Mouse (Mus musculus) gastrocnemius, postnatal 4 days (tissue): ENCODE measurements around the gene Evx2. TPM values are rescaled to one million over a fixed set of nuclear protein-coding genes. Genes with fewer than 3 reads are reported as not detected.

Source experiments
- DNase-seq, 2 experiments: peaks; one replicate each; pipeline ENCODE4 v3.0.0; 2021 to 2022; ENCODE audit warnings: low spot score in 2 of 2, mixed read lengths in 2 of 2
- total RNA-seq, 2 experiments: library from RNA; stranded (reverse); gene quantifications; 2 replicates each; pipeline ENCODE4 v1.2.3; 2021

Gene Evx2
- total RNA-seq, 2 experiments from 2014 or later, result 0.05 TPM; not detected in 1

DNA sequence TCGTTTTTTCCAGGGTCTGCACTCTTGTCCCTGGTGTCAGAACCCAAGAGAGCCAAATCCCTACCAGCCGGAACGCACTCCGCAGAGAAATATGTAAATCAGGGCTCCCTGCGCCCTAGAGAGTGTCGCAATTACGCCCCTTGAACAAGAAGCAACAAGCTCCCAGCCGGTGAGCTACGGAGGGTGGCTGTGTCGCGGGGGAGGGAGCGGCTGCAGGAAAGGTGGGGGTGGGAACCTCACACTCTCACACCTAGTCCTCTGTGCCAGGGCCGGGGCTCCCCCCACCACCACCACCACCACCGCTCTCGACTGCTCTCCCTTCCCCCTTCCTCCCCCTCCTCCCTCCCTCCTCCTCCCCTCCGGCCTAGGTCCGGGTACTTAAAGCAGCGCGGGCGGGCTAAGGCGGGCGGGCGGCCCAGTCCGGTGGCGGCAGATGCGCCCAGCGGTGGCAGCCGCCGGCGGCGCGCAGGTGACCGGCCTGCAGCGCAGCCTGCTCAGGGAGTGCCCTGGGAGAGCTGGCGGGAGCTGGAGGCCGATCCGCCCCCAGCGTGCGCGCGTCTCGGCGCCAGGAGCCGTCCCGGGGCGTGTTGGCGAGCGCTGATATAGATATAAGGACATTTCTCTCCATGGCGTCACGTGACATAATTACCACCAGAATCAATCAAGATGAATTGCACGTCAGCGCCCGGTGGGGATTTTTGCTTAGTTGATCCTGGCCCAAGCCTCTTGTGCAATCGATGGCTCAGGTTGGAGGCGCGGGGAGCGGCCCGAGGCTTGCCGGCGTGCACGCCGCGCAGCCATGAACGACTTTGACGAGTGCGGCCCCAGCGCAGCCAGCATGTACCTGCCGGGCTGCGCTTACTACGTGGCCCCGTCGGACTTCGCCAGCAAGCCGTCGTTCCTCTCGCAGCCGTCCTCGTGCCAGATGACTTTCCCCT, 22.5 kb upstream of the Evx2 start:
- no peak for DNase-seq

DNA sequence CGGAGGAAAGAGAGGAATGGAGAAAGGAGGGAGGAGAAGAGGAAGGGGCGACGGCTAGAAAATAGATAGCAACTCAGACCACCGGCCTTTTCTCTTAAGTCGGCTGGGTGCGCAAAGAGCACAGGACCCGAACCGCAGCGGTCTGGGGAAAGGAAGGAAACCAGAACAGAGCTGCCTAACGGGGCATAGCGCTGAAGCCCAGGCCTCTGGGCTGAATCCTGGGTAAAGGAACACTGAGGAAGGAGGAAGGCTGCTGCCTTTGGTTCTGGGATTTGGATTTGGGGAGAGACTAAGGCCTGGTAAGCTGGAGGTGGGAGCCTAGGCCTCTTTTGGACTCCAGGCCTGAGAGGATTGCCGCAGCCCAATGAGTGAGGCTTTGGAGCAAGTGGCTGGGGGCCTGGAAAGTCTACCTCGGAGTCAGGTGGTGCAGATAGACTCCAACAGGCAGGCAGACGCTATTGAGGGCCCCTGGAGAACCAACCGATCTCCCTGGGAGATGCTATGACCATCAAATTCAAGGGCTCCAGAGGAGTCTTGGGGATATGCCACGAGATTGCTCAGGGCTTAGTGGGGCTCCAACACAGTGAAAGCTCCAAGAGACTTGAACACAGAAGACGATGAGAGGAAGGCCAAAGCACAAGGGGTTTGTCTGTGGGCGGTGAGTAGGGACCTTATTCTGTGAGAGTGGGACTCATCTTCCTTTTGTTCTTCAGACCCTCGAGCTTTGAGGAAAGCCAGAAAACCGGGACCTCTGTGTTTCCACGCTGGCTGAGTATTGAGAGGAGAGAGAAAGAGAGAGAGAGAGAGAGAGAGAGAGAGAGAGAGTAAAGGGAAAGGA, 21.4 kb upstream of the Evx2 start:
- no peak for DNase-seq

DNA sequence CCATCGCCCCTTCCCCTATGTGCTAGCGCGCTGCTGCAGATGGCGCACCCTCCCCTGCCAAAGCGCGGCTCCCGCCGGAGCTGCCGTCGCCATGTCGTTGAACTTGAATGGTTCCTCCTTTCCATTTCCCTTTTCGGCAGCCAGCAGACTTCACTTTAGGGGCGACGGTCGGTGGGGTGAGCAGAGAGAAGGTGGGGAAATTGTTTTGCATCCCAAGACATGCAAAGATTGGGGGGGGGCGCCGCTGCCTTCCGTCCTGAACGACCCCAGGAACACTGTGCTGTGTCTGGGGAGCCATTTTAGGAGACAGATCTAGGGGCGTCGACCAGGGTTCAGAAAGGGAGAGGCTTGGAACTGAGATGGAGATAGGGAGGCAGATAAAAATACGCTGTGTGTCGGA, 20.6 kb upstream of the Evx2 start:
- DNase-seq, result no peak

DNA sequence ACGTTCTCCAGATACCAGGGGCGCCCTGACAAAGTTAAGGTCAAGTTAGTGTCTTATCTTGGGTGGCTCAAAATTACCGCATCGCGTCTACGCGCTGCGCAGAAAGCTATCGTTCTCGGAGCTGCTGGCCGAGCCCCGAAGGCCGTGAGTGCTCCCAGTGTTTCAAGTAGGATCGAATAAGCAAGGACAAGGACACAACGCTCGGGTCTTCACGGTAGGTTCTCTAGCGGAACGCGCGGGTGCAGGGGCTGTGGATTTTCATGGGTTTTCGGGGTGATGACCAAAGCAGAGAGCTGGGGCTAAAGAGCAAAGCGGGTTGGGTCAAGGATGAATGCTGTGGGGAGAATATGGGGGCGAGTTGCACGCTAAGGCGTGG, 20.2 kb upstream of the Evx2 start:
- no peak for DNase-seq

DNA sequence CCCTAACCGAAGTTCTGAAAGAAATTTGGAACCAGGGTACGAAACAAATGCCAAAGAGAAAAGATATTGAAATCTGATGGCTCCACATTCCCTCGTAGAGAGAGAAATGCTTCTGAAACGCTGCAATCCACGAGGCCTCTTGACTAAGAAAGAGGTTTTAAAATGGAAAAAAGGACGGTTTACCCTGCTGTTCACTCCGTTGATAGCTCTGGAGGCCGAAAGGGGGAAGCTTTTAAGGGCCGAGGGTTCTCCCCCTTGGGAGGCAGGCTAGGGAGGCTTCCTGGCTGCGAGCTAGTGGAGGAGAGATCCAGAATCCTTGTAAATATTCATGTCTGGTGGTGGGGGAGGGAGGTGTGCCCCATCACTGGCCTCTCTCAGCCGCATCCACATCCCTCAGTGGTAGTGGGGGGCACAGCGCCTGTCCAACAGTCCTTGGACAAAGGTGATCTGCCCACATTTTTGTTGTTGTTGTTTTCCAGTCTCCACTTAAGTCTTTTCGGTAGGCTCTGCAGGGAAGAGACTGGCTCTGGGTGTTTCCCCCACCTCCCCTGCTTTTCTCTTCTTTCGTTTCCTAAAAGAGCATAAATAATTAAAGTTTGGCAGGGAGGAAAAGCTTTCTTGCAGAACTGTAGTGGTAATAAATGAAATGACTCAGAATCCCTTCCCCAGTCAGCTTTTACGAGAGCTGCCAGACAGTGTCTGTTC, 19.7 kb upstream of the Evx2 start, which contains the start of gene Hoxd11:
Gene Hoxd11 (plus strand): TSS at position 667 of the 705 bp plus-strand sequence.
- DNase-seq, result no peak

DNA sequence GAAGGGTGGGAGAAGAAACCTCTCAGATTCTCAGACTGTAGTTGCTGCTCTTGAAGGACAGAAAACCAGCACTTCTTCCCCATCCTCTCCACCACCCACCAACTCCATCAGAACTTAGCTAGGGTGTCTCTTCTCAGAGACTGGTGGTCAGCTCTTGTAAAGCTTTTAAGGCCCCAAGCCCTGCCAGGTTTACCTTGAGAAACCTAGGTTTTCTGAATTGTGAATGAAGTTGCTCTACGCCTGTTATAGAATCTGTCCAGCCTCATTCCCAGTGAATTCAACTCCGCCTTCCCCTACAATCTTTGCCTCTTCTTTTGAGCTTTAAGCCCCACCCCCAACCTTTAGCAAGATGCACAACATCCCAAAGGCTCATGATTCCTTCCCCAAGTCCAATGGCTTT, 17.7 kb upstream of the Evx2 start:
- DNase-seq, result no peak

DNA sequence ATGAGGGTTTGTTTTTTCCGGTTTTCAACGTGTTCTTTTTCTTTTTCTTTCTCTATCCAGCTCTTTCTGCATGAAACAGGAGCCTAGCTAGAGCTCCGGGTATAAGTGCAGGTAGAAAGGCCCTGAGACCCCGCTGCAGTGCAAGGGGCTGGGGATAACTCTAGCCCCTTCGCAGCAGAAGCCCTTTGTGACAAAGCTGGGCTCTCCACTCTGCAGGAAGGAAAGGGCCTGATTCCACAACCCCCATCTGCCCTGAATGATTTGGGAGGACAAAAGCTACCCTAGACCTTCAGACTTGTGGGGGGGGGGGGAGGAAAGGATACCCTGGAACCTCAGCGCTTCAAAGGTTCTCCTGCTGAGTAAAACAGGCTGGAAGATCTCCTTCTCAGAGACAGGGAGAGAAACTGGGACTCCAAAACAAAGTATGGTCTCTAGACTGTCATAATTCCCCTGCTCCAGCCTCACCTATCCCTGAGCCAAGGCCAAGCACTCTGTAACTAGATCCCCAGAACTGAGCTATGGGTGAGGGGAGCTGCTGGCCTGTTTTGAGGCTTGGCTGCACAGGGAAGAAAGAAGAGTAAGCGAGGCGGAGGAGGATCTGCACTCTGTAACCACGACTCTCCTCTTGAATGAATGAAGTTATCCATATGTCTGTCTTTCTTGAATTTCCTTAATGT, 17.2 kb upstream of the Evx2 start:
- peak in 1 of 2 experiments; percentile 9 for DNase-seq

DNA sequence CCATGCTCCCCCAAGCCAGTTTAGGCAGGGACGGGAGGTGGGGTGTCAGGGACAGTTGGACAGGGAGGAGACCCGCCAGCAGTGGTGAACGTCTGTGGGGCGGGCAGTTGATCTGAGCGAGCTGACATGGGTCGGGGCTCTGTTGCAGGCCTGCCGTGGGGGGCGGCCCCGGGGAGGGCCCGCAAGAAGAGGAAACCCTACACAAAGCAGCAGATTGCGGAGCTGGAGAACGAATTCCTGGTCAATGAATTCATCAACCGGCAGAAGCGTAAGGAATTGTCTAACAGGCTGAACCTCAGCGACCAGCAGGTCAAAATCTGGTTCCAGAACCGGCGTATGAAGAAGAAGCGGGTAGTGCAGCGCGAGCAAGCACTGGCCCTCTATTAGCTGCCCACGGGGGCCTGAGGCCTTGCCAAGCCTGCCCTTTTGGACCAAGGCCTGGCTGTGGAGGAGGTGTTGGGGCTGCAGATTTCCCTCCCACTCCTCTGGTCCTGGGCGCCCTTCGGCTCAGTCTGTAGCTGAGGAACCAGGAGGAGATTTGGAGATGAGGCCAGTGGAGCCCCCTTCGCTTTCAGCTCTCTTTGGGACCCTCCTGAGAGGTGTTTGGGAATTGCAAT, 16.4 kb upstream of the Evx2 start:
- DNase-seq, result no peak

DNA sequence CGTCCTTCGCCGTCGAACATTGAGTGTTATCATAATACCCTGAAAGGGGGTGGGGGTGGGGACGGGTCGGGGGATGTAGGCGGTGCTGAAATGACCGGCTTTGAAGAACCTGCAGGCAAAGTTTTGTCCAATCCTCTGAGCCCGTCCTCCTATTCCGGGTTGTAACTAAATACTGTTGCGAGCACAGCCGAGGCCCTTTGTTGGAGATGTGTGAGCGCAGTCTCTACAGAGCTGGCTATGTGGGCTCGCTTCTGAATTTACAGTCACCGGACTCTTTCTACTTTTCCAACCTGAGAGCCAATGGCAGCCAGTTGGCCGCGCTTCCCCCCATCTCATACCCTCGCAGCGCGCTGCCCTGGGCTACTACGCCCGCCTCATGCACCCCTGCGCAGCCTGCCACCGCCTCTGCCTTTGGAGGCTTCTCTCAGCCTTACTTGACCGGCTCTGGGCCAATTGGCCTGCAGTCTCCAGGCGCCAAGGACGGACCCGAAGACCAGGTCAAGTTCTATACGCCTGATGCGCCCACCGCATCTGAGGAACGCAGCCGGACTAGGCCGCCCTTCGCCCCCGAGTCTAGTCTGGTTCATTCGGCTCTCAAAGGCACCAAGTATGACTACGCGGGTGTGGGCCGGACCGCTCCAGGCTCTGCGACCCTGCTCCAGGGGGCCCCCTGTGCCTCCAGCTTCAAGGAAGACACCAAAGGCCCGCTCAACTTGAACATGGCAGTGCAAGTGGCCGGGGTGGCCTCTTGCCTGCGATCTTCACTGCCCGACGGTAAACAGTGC, 15.7 kb upstream of the Evx2 start, which contains the start of gene Hoxd12:
Gene Hoxd12 (plus strand): TSS at position 133 of the 785 bp plus-strand sequence.
- DNase-seq, result no peak

DNA sequence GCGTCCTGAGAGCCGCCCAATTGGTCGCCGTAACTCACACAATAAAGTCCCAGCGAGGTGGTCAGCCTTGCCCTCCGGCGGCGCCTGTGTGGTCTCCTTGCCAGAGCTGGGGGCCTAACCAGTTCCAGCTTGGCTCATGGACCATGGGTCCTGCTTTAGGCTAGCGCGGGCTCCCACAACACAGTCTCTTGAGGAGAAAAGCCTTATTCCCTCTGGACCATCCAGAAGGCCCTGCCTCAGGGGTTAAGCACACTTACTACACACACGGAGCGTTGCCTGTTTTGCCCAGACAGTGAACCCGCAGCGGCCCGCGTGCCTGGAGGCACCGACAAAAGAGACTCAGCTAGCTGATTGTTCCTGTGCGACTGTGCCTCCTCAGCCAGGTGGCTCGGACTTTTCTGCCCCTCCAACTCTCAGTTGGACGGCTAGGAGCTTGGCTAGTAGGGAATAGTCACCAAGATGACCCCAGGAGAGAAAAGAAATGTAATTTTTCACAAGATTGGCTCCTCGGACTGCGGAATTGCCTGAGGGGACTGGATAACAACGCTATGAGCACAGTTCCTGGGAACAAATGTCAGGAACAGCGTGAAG, 14.6 kb upstream of the Evx2 start:
- DNase-seq, result no peak

DNA sequence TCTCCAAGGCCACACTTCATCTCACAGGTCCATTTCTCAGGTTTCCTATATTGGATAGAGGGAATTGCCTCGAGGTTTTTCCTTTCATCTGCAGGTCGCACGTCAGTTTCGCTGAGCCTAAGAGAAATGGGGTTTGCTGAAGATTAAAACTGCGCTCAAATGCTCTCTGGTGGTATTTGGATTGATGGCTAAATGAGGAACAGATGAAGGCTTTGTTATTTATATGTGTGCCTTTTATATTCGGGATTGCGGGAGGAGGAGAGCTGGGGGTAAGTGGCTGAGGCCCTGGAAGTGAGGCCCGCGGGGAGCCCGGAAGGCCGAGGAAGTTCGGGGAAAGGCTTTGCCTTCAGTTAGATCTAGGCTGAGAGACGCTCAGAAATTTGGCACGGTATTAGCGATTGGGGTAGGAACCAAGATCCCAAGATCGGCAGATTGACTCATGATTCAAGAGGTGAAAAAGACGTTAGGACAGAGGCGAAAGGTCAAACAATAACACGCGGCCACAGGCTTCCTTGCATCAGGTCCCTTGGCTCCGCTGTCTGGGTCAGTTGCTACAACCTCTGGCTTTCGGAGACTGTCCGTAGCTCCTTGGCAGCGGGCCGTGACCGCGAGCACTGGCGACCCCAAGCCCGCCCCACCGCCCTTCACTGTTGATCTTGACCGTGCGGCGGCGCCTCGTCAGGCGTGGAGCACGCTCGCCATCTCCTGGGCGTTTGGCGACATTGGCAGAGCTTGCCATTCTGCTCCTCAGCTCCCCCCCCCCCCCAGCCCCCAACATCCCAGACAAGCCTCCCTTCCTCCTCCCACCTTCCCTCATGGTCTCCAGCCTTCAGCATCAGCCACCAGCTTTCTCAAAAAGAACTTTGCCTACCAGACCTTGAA, 13.4 kb upstream of the Evx2 start:
- peak in 1 of 2 experiments; percentile 70 for DNase-seq

DNA sequence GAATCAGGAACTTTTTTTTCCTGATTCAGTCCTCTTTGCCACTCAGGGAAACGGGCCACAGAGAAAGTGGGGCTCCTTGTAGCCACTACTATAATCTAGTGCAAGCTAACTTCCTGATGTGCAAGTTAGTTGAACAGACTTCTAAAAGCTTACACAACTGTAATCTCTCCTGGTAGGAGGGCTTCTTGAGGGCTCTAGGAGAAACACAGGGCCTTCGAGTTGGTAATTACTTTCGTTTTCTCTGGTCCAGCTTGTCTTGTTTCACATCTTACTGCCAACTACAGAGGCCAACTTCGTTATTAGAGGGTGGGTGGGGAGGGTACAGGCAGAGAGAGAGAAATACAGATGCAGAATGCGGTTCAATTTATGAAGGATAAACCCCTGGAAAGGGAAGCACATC, 12.5 kb upstream of the Evx2 start:
- no peak for DNase-seq

DNA sequence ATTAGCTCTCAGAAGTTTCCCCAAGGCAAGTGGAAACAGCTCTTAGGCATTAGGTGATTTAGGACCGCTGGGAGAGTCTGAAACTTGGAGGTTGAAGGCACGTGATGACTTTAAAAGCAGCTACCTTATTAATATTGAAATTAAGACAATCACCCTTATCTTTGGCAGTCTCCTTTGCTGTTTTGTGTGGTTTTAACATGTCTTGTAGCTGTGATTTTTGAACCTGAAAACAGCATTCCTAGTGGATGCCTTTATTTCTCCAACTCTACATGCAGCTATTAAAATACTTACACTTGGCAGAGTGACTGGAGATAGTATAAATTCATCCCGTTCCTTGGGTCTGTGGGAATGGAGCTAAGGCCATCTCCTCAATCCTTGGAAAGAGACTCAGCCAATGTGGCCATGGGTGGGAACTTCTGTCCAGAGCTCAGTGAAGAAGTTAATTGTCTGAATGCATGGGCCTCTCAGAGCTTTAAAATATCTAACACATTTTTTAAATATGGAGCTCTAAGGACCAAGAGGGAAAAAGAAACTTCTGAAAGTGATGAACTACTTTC, 11.4 kb upstream of the Evx2 start:
- DNase-seq, result no peak

DNA sequence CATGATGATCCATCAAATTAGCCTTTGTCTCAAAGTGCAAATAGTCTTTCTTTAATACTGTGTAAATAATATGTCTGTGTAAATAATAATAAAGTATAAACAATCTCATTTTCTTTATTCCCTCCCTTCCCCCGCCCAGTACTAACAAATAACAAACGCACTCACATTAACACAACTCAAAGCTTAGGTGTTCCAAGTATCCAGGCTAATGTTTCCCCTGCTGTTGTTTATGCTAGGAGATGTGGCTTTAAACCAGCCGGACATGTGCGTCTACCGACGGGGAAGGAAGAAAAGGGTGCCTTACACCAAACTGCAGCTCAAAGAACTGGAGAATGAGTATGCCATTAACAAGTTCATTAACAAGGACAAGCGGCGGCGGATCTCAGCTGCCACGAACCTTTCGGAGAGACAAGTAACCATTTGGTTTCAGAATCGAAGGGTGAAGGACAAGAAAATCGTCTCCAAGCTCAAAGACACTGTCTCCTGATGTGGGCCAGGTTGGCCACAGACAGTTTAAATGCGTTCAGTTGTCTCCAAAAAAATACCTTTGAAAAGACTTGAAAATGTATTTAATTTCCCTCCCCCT, 10.4 kb upstream of the Evx2 start:
- DNase-seq, result no peak

DNA sequence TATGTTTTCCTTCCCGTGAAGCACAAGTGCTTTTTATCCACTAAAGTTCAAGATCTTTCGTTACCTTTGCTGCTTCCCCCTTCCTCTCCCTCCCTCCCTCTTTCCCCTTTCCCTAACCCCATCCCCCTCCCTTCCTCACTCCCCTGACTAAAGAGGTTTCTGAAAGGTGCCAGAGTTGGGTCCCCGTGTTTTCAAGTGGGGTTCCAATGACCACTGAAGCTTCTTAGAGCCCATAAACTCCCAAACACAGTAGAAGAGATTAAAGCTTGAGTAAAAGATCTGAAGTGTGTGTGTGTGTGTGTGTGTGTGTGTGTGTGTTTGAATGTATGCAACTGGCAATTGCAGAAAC, 9.8 kb upstream of the Evx2 start:
- DNase-seq, result no peak

DNA sequence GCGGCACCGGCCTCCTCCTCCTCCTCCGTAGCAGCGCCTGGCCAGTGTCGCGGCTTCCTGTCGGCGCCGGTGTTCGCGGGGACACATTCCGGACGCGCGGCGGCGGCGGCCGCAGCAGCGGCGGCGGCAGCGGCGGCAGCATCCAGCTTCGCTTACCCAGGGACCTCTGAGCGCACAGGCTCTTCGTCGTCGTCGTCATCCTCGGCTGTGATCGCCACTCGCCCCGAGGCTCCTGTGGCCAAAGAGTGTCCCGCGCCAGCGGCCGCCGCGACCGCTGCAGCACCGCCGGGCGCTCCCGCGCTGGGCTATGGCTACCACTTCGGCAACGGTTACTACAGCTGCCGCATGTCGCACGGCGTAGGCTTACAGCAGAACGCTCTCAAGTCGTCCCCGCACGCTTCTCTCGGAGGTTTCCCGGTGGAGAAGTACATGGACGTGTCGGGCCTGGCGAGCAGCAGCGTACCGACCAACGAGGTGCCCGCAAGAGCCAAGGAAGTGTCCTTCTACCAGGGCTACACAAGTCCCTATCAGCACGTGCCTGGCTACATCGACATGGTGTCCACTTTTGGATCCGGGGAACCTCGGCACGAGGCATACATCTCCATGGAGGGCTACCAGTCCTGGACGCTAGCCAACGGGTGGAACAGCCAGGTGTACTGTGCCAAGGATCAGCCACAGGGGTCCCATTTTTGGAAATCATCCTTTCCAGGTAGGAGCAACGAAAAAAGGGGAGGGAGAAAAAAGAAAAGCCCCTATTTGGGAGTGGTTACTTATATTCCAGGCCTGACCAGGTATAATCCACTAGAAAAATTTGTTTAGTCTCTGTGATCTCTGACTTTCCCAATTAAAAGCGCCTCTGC, 9.2 kb upstream of the Evx2 start:
- DNase-seq, result no peak
